Mouse (Mus musculus) liver, adult (tissue): ENCODE results near the gene Slc25a16.
A peak's percentile ranks its signal among the peaks of the same experiment; 100 is the strongest.

Source experiments
- GATA4 ChIP-seq: IDR thresholded peaks from 2 replicates; pipeline ENCODE4 v1.6.1; 2014; ENCODE audit warnings: mild to moderate bottlenecking, low read length; ENCODE audit not compliant: insufficient replicate concordance

Gene Slc25a16

DNA sequence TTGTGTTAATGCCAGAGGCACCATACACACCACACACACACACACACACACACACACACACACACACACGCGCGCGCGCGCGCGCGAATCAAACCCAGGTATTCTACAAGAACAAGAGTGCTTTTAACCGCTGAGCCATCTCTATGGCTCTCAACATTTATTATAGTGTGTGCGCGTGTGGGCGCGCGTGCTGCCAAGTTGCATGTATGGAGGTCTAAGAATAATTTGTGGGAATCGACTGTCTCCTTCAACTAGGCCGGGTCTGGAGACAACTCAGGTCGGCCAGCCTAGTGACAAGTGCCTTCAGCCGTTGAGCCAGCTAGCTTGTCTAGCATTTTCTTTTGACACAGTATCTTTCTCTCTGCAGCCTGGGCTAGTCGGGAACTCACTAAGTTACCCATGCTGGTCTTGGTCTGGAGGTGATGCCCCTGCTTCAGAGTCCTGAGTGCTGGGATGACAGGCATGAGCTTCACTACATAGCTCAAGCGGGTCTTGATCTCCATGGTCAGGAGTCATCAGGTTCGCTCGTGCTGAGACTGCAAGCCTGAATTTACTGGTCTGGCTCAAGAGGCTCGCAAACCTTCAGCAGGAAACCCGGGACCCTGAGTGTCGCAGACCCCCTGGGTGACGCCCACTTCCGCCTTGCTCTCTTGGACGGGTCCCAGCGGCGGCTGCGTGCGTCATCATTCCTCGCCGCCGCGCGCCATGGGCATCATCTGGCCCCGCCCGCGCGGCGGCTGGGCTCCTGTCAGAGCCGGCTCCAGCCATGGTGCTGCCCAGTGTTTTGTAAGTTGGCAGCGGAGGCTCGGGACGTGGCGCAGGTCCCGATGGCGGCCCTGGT, at the start of gene Slc25a16:
Gene Slc25a16, plus strand, starts transcription at position 709 of the 841 bp plus-strand sequence.
- peak; percentile 19; the same call in 1 of the 2 replicates for TF ChIP-seq GATA4

GRCm38 (mm10) chr10:62874828-62875227, 45.6 kb upstream of the Slc25a16 start:
- no peak for TF ChIP-seq GATA4

DNA sequence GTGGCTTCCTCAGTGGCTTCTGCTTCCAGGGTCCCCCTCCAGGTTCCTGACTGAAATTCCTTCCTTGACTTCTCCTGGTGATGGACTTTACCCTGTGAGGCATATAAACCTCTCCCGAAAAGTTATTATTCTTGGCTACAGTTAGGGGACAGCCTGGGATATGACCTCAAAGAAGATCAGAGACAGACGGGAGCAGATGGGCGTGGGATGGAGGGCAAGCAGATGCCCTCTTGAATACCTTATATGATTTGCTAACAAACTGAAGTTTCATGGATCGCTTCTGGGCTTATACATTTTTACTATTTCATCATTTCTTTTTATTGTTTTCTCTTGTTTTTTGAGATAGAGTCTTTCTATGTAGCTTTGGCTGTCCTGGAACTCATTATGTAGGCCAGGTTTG, 44.9 kb upstream of the Slc25a16 start:
- TF ChIP-seq GATA4 = no peak

- no peak for TF ChIP-seq GATA4
Measured at GRCm38 (mm10) chr10:62878056-62878455, 42.4 kb upstream of the Slc25a16 start.

DNA sequence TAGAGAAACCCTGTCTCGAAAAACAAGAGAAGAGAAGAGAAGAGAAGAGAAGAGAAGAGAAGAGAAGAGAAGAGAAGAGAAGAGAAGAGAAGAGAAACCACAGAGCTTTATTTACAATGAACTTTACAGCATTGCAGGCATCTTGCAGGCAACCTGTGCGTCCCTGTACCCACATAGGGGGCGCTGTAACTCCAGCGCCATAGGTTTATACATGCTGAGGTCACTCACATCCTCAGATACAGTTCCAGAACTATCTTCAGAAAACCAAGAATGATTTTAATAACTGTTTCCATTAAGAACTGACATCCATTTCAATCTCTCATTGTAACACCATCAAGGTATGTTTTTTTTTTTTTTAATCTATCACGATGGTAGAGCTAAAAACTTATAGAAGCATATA, 39.2 kb upstream of the Slc25a16 start:
- no peak for TF ChIP-seq GATA4

GRCm38 (mm10) chr10:62883933-62884372, 36.5 kb upstream of the Slc25a16 start:
- TF ChIP-seq GATA4 = no peak

DNA sequence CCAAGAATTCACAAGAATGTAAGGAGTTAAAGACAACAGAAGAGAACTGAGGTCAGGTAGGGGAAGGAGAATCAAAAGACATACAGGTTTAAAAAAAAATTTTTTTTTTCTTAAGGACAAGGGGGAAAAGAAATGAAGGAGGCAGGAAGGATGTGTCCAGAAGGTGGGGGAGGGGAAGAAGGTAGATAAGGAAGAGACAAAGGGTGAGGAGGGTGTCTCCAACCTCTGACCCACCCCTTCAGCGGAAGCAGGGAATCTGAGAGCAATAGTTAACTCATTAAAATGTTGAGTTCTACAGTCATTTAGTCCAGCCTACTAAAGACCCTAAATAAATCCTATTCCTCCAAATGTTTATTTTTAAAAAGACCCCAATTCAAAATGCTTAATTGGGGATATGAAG, 35.9 kb upstream of the Slc25a16 start:
- no peak for TF ChIP-seq GATA4

GRCm38 (mm10) chr10:62885460-62885859, 35.0 kb upstream of the Slc25a16 start:
- TF ChIP-seq GATA4 = no peak

DNA sequence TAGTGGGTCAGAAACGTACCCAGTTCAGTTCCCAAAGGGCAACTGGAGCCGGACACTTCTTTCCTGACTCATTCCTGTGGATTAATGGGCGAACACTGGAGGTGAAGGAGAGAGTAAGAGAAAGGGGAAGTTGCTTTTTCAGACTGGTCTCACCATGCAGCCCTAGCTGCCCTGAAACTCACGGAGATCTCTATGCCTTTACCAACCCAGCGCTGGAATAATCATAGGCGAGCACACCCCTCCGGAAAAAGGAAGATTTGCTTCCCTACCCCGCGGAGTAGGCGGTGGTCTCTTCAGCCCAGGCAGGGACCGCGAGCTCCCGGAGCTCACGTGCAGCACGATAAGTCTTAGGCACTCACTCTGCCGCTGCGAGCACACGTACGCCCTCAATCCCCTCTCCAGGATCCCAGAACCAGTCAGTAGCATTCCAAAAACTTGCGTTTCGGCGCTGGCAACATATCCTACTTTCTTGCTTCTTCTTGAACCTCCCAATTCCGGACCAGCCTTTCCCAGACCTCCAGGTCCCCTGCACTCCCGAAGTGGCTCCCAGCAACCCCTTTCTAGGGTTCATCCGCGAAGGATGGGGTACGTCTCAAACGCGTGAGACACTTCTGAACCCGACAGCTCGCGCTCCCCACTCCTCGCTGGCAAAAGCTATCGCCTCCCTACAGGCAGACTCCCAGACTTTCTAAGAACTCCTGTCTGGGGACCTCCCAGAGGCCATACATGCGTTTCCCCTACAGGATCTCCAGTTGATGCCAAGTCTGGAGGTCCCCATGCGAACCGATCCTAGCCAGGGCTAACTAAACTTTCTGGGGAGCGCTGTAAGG, 34.2 kb upstream of the Slc25a16 start:
- TF ChIP-seq GATA4 = no peak

GRCm38 (mm10) chr10:62886799-62887591, 33.4 kb upstream of the Slc25a16 start:
- no peak for TF ChIP-seq GATA4

- TF ChIP-seq GATA4 = no peak
Measured at GRCm38 (mm10) chr10:62891025-62891424, 29.4 kb upstream of the Slc25a16 start.

DNA sequence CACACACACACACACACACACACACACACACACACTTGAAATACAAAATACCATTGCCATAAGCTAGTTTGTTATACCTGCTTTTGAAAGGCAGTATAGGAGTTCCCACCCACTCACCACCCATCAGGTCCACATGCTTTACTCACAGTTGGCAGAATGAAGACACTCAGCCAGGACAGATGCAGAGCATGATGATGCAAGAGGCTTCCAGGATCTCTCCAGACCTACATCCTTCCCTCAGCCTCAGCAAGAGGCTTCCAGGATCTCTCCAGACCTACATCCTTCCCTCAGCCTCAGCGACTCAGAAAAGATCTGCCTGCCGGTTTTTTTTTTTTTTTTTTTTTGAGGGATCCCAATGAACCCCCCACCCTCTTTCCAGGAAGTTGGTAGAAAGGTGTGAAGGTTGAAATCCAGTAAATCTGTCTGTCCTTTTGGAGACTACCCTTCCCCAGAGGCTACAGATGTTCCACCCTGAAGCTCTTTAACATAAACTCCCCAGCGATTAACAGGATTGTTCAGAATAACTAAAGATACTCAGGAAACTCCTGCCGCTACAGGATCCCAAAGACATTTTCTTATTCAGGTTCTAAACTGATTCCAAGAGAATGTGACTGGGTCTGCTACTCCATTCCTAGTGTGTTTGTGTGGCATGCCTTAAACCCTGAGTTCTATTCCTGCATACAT, 27.7 kb upstream of the Slc25a16 start:
- no peak for TF ChIP-seq GATA4

DNA sequence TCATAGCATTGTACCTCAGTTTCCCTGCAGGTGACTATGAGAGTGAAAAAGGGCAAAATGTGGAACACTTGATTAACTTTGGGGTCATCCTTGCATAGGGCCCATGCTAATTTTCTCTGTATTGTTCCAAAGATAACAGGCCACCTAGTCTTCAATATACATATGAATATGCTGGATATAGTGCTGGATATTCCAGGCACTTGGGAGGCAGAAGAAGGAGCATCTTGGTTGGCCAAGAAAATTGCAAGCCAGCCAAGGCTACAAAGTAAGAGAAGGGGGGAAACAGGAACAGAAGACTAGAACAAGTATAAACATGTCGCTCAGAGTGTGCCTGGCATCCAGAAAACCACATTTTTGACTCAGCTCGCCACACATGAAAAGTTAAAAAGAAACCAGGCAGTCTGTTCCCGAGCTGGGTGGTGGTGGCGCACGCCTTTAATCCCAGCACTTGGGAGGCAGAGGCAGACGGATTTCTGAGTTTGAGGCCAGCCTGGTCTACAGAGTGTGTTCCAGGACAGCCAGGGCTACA, 27.0 kb upstream of the Slc25a16 start:
- TF ChIP-seq GATA4 = no peak

- no peak for TF ChIP-seq GATA4
Measured at GRCm38 (mm10) chr10:62894447-62894846, 26.0 kb upstream of the Slc25a16 start.
